In the genomic region with DNA sequence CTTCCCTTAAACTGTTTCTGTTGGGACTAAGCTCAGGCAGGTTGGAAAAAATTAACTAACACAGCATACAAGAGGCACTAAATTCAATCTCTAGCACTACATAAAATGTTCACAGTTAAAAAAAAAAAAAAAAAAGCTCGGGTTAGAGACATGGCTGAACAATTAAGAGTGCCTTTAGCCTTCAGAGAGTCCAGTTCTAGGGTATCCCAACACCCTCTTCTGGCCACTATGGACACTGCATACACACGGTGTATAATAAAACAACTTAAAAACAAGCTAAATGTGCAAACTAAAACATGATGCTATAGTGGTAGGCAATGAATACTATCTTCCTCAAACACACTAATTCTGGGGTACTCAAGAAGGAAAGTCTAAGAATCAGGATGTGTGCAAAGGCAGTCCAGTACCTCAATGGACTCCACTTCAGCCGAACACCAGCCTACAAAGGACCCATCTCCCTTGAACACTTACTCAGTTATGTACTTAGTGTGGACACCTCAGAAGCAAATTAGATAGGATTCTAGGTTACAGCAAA, we compare ENCODE assay signal across 20 mouse cellular contexts. TPM values are rescaled to one million over a fixed set of nuclear protein-coding genes. Genes with fewer than 3 reads are reported as not detected.
DNase-seq lines count a peak whose midpoint lies in the region; ATAC-seq and TF ChIP-seq lines count a peak whose summit lies in the region.
"Had no signal": no experiment of that assay in that cellular context is flagged by ENCODE, and none has a peak within 500 bp of the region (broad histone marks: within the 10 kb centered on the region; RNA-seq: fewer than 3 reads in every experiment).

No protein-coding gene starts in this region.

- 0 out of 2 replicates have a peak overlapping the region, but pooled peaks have one; percentile 8 for H3K27ac ChIP-seq in kidney, postnatal 0 days
- no peak overlapping the region for H3K27ac ChIP-seq in lung, postnatal 0 days (ENCODE audit: low read length)
- H3K27ac ChIP-seq in MEL (ENCODE audit: control insufficient read depth, low read depth, low read length) = no peak overlapping the region
- H3K27ac ChIP-seq: forebrain, embryonic 13.5 days; midbrain, embryonic 13.5 days; neural tube, embryonic 13.5 days had no signal

- no peak for TF ChIP-seq EP300 in lung, postnatal 0 days (IDR thresholded peaks at IDR 0.05)
- no peak for TF ChIP-seq EP300 in MEL (IDR thresholded peaks at IDR 0.05; ENCODE audit: low read depth in 1 of 2, low read length in 2 of 2)

- H3K9me3 ChIP-seq in kidney, postnatal 0 days (replicated peaks; ENCODE audit: low read length) = no peaks in the 10 kb centered on the region
- H3K9me3 ChIP-seq in lung, postnatal 0 days (ENCODE audit: low read length) = no peaks in the 10 kb centered on the region
- H3K9me3 ChIP-seq in MEL (replicated peaks; ENCODE audit: insufficient read depth, low read length) = no peaks in the 10 kb centered on the region
- H3K9me3 ChIP-seq: forebrain, embryonic 13.5 days; midbrain, embryonic 13.5 days; neural tube, embryonic 13.5 days had no signal

- no peak overlapping the region for H3K9ac ChIP-seq in kidney, postnatal 0 days (ENCODE audit: low read depth, low read length)
- H3K9ac ChIP-seq in lung, postnatal 0 days (replicated peaks; ENCODE audit: low read depth) = no peak overlapping the region
- H3K9ac ChIP-seq in MEL (ENCODE audit: control insufficient read depth, low read depth, low read length, poor library complexity, severe bottlenecking) = no peak overlapping the region
- H3K9ac ChIP-seq: forebrain, embryonic 13.5 days; midbrain, embryonic 13.5 days; neural tube, embryonic 13.5 days had no signal

- 65% methylated on average over 3 of the region's 3 CpGs for WGBS in kidney, postnatal 0 days
- WGBS in lung, postnatal 0 days = 56% methylated on average over 3 of the region's 3 CpGs

- H3K4me1 ChIP-seq in kidney, postnatal 0 days (replicated peaks; ENCODE audit: insufficient read depth, low read length) = no peaks in the 10 kb centered on the region
- H3K4me1 ChIP-seq in lung, postnatal 0 days (ENCODE audit: insufficient read depth, low read depth, low read length) = peaks cover 7% of the 10 kb centered on the region; the same call in 1 of the 2 replicates
- peaks cover 0 to 13% of the 10 kb centered on the region in 2 experiments; a peak in 1 of 4 replicates for H3K4me1 ChIP-seq in MEL (ENCODE audit: control insufficient read depth in 1 of 2, insufficient read depth in 2 of 2, low read length in 2 of 2)

- peaks cover 14% of the 10 kb centered on the region; the same call in 1 of the 2 replicates for H3K36me3 ChIP-seq in kidney, postnatal 0 days (ENCODE audit: insufficient read depth, low read length)
- no peaks in the 10 kb centered on the region for H3K36me3 ChIP-seq in lung, postnatal 0 days (ENCODE audit: insufficient read depth, low read length)
- H3K36me3 ChIP-seq in MEL (ENCODE audit: control insufficient read depth in 1 of 2, insufficient read depth in 2 of 2, low read length in 2 of 2) = peaks cover 7 to 13% of the 10 kb centered on the region in 2 experiments

- no peak for ATAC-seq in kidney, postnatal 0 days (replicated peaks; ENCODE audit: low FRiP score, low read depth)
- ATAC-seq in lung, postnatal 0 days = no peak
- ATAC-seq: forebrain, embryonic 13.5 days; midbrain, embryonic 13.5 days had no signal

- no peaks in the 10 kb centered on the region for H3K27me3 ChIP-seq in kidney, postnatal 0 days (ENCODE audit: insufficient read depth, low read length)
- no peaks in the 10 kb centered on the region for H3K27me3 ChIP-seq in lung, postnatal 0 days (replicated peaks; ENCODE audit: insufficient read depth, low read length)
- H3K27me3 ChIP-seq in MEL (ENCODE audit: control insufficient read depth in 1 of 2, insufficient read depth in 2 of 2, low read length in 2 of 2) = no peaks in the 10 kb centered on the region
- H3K27me3 ChIP-seq: forebrain, embryonic 13.5 days; midbrain, embryonic 13.5 days; neural tube, embryonic 13.5 days had no signal

- no peak overlapping the region for H3K4me3 ChIP-seq in kidney, postnatal 0 days (replicated peaks; ENCODE audit: low read depth, low read length)
- no peak overlapping the region for H3K4me3 ChIP-seq in lung, postnatal 0 days (ENCODE audit: low read depth, low read length)
- no peak overlapping the region for H3K4me3 ChIP-seq in MEL (ENCODE audit: control insufficient read depth in 1 of 2, insufficient read depth in 1 of 2, low read depth in 2 of 2, low read length in 2 of 2)
- H3K4me3 ChIP-seq: erythroblast, embryonic 14.5 days; forebrain, embryonic 13.5 days; midbrain, embryonic 13.5 days; neural tube, embryonic 13.5 days had no signal

- no peak overlapping the region for H3K4me2 ChIP-seq in kidney, postnatal 0 days (ENCODE audit: low read length)
- H3K4me2 ChIP-seq in lung, postnatal 0 days (replicated peaks; ENCODE audit: low read depth, low read length) = no peak overlapping the region
- H3K4me2 ChIP-seq: forebrain, embryonic 13.5 days; midbrain, embryonic 13.5 days; neural tube, embryonic 13.5 days had no signal

- no peak for TF ChIP-seq POLR2A in MEL (IDR thresholded peaks at IDR 0.05; ENCODE audit: control insufficient read depth in 1 of 2, insufficient read depth in 1 of 2, low read depth in 1 of 2, low read length in 2 of 2, poor library complexity in 1 of 2)

- no peak for TF ChIP-seq RAD21 in MEL (IDR thresholded peaks at IDR 0.05; ENCODE audit: low read depth, low read length)

- TF ChIP-seq CTCF in kidney, postnatal 0 days (IDR thresholded peaks at IDR 0.05; ENCODE audit: low read depth) = no peak; the same call in 1 of the 2 replicates
- TF ChIP-seq CTCF in lung, postnatal 0 days (IDR thresholded peaks at IDR 0.05) = peak; percentile 14; the same call in 1 of the 2 replicates
- peak in 2 of 3 experiments; percentile 27 to 45; a peak in 3 of 6 replicates for TF ChIP-seq CTCF in MEL (IDR thresholded peaks at IDR 0.05 in 2 of 3, conservative IDR thresholded peaks at IDR 0.05 in 1 of 3; ENCODE audit: control insufficient read depth in 1 of 3, insufficient read depth in 1 of 3, low read depth in 2 of 3, low read length in 3 of 3, poor library complexity in 1 of 3, severe bottlenecking in 1 of 3)

- DNase-seq in kidney, postnatal 0 days (ENCODE audit: low spot score) = peak; percentile 21
- DNase-seq in kidney, postnatal 4 days = no peak
- DNase-seq in lung, postnatal 0 days (ENCODE audit: low spot score) = peak; percentile 2
- no peak for DNase-seq in lung, postnatal 36 days
- peak; percentile 63 for DNase-seq in MEL (ENCODE audit: low read depth, low spot score)
- DNase-seq in testis, postnatal 10 days (ENCODE audit: low spot score) = no peak
- no peak for DNase-seq in spleen, adult 18-20 months
- DNase-seq: adrenal gland, adult 2 months; cerebellum, adult 8-10 months; gastrocnemius, postnatal 10 days; heart, adult 11 months; kidney, adult 2 months; kidney, postnatal 14 days; layer of hippocampus, adult 9-11 months; lung, adult 2 months; thymus, adult 2 months had no signal

- H3K79me2 ChIP-seq in MEL (ENCODE audit: control insufficient read depth, insufficient read depth, low read length, poor library complexity) = peaks cover 14% of the 10 kb centered on the region

TF ChIP-seq in MEL, 35 proteins besides CTCF, POLR2A, EP300 and RAD21:
- peak; percentile 73 for TF ChIP-seq ZNF384 (IDR thresholded peaks at IDR 0.05; ENCODE audit: low read depth, low read length)
- TF ChIP-seq SMC3 (IDR thresholded peaks at IDR 0.05; ENCODE audit: low read depth, low read length) = peak; percentile 22; the same call in 1 of the 2 replicates
- TF ChIP-seq TCF12 (IDR thresholded peaks at IDR 0.05; ENCODE audit: low read depth, low read length) = no peak
- TF ChIP-seq BHLHE40 (IDR thresholded peaks at IDR 0.05; ENCODE audit: borderline replicate concordance, low read depth, low read length) = no peak

RNA-seq across cellular contexts. Expression of gene Rps26, which starts 4.5 kb away (rescaled TPM):
- polyA plus RNA-seq in kidney, postnatal 0 days (2015; fragmentation: Nextera tagmentation; extraction: Ambion mirVana) = 836 and 985 TPM in 2 replicates
- 459 and 465 TPM in 2 replicates for polyA plus RNA-seq in lung, postnatal 0 days (2015; fragmentation: Nextera tagmentation; extraction: Ambion mirVana)
- total RNA-seq in MEL (2012; rRNA removed) = 2,338 and 2,523 TPM in 2 replicates
- 1,000 to 10,000 TPM in 1 of 2 experiments, not detected in 1; 2,530 TPM for polyA plus RNA-seq in MEL (2012; ENCODE audit: insufficient read depth in 1 of 2, insufficient read length in 2 of 2, low read depth in 1 of 2, low replicate concordance in 2 of 2, missing spikeins in 1 of 2)

RNA-seq across cellular contexts. Expression of gene Ikzf4, which starts 23.7 kb away (rescaled TPM):
- polyA plus RNA-seq in kidney, postnatal 0 days (2015; fragmentation: Nextera tagmentation; extraction: Ambion mirVana) = 1.4 and 1.8 TPM in 2 replicates
- polyA plus RNA-seq in lung, postnatal 0 days (2015; fragmentation: Nextera tagmentation; extraction: Ambion mirVana) = 1.3 and 1.5 TPM in 2 replicates
- total RNA-seq in MEL (2012; rRNA removed) = not detected in 2 replicates
- polyA plus RNA-seq in MEL (2012; ENCODE audit: insufficient read depth in 1 of 2, insufficient read length in 2 of 2, low read depth in 1 of 2, low replicate concordance in 2 of 2, missing spikeins in 1 of 2) = under 1 TPM in 1 of 2 experiments, not detected in 1; 0.03 TPM

RNA-seq across cellular contexts. Expression of gene Erbb3, which starts 32.6 kb away (rescaled TPM):
- 9.6 and 10.2 TPM in 2 replicates for polyA plus RNA-seq in kidney, postnatal 0 days (2015; fragmentation: Nextera tagmentation; extraction: Ambion mirVana)
- polyA plus RNA-seq in lung, postnatal 0 days (2015; fragmentation: Nextera tagmentation; extraction: Ambion mirVana) = 21.4 and 22.6 TPM in 2 replicates
- 0.39 and 0.42 TPM in 2 replicates for total RNA-seq in MEL (2012; rRNA removed)
- polyA plus RNA-seq in MEL (2012; ENCODE audit: insufficient read depth in 1 of 2, insufficient read length in 2 of 2, low read depth in 1 of 2, low replicate concordance in 2 of 2, missing spikeins in 1 of 2) = under 1 TPM in 1 of 2 experiments, not detected in 1; 0.29 TPM

RNA-seq across cellular contexts. Expression of gene Suox, which starts 51.8 kb away (rescaled TPM):
- polyA plus RNA-seq in kidney, postnatal 0 days (2015; fragmentation: Nextera tagmentation; extraction: Ambion mirVana) = 14.2 and 15.1 TPM in 2 replicates
- 12.3 and 12.6 TPM in 2 replicates for polyA plus RNA-seq in lung, postnatal 0 days (2015; fragmentation: Nextera tagmentation; extraction: Ambion mirVana)
- 4.7 and 4.9 TPM in 2 replicates for total RNA-seq in MEL (2012; rRNA removed)
- 1 to 10 TPM in 1 of 2 experiments, not detected in 1; 7.2 TPM for polyA plus RNA-seq in MEL (2012; ENCODE audit: insufficient read depth in 1 of 2, insufficient read length in 2 of 2, low read depth in 1 of 2, low replicate concordance in 2 of 2, missing spikeins in 1 of 2)

RNA-seq across cellular contexts. Expression of gene Pa2g4, which starts 56.3 kb away (rescaled TPM):
- 124 and 132 TPM in 2 replicates for polyA plus RNA-seq in kidney, postnatal 0 days (2015; fragmentation: Nextera tagmentation; extraction: Ambion mirVana)
- polyA plus RNA-seq in lung, postnatal 0 days (2015; fragmentation: Nextera tagmentation; extraction: Ambion mirVana) = 64.2 and 66.5 TPM in 2 replicates
- total RNA-seq in MEL (2012; rRNA removed) = 232 and 235 TPM in 2 replicates
- 100 to 1,000 TPM; 298 to 663 TPM for polyA plus RNA-seq in MEL (2012; ENCODE audit: insufficient read depth in 1 of 2, insufficient read length in 2 of 2, low read depth in 1 of 2, low replicate concordance in 2 of 2, missing spikeins in 1 of 2)

Comparison
In these comparisons a context has a peak if more than half of its experiments do, and no peak if none do; other contexts are left out.
1. DNase-seq: peak in kidney, postnatal 0 days (single experiment), lung, postnatal 0 days (single experiment) and MEL (single experiment); none in kidney, postnatal 4 days (0 of 2), lung, postnatal 36 days (single experiment), testis, postnatal 10 days (single experiment) and spleen, adult 18-20 months (0 of 2).